Mouse (Mus musculus): Measurements from ENCODE around the gene Efs. TPM values are rescaled to one million over a fixed set of nuclear protein-coding genes. Genes with fewer than 3 reads are reported as not detected.
A peak's percentile ranks its signal among the peaks of the same experiment; 100 is the strongest.
"Not testable (repeated sequence)": the region's sequence is repeated elsewhere in the genome, so short reads cannot be mapped to it uniquely, and the experiment has no call there.

Gene Efs
- total RNA-seq (2014; rRNA removed), result 24.0 and 41.4 TPM in 2 replicates
- polyA plus RNA-seq (2015; fragmentation: Nextera tagmentation; extraction: Ambion mirVana), result 8.5 and 8.9 TPM in 2 replicates

- H3K27ac ChIP-seq (ENCODE audit: low read depth, low read length), result peak within 1 kb of the TSS; percentile 85
- peak within 1 kb of the TSS; percentile 49 for H3K4me3 ChIP-seq (ENCODE audit: low read depth, low read length)
- peaks cover 12% of the 10 kb centered on the region; the same call in 1 of the 2 replicates for H3K4me1 ChIP-seq (ENCODE audit: insufficient read depth, low read length)
- peak; percentile 72 for DNase-seq (ENCODE audit: low spot score)
- ATAC-seq (ENCODE audit: low FRiP score), result peak; percentile 68
- H3K9me3 ChIP-seq (ENCODE audit: low read length), result peaks cover 8% of the 10 kb centered on the region
- H3K27me3 ChIP-seq (ENCODE audit: insufficient read depth, low read length), result no peaks in the 10 kb centered on the region
- H3K36me3 ChIP-seq (ENCODE audit: insufficient read depth, low read length), result no peaks in the 10 kb centered on the region
- H3K4me2 ChIP-seq (ENCODE audit: low read depth, low read length, poor library complexity, severe bottlenecking), result peak within 1 kb of the TSS; percentile 97
- peak within 1 kb of the TSS; percentile 80 for H3K9ac ChIP-seq (replicated peaks; ENCODE audit: low read length, poor library complexity, severe bottlenecking)
- TF ChIP-seq CTCF (IDR thresholded peaks at IDR 0.05), result no peak
- WGBS, result 4% methylated on average over 52 of the region's 57 CpGs
Observed at GRCm38 (mm10) chr14:54925349-54926342, at the start of gene Efs. Gene Efs, minus strand, starts transcription at chr14:54926126.

GRCm38 (mm10) chr14:54974068-54974791, 48.3 kb upstream of the Efs start:
- H3K9ac ChIP-seq (replicated peaks; ENCODE audit: low read length, poor library complexity, severe bottlenecking), result no peak overlapping the region
- H3K9me3 ChIP-seq (ENCODE audit: low read length), result no peaks in the 10 kb centered on the region
- 0 out of 2 replicates have a peak, but pooled peaks cover 4% of the 10 kb centered on the region for H3K4me1 ChIP-seq (ENCODE audit: insufficient read depth, low read length)
- ATAC-seq (ENCODE audit: low FRiP score) (peak; percentile 50), DNase-seq (ENCODE audit: low spot score) (peak; percentile 85)
- no peak overlapping the region for H3K4me3 ChIP-seq (ENCODE audit: low read depth, low read length)
- 70% methylated on average over 6 of the region's 6 CpGs for WGBS
- H3K27me3 ChIP-seq (ENCODE audit: insufficient read depth, low read length), result no peaks in the 10 kb centered on the region
- peak overlapping the region; percentile 78 for H3K27ac ChIP-seq (ENCODE audit: low read depth, low read length)
- no peak overlapping the region for H3K4me2 ChIP-seq (ENCODE audit: low read depth, low read length, poor library complexity, severe bottlenecking)
- TF ChIP-seq CTCF (IDR thresholded peaks at IDR 0.05), result no peak
- no peaks in the 10 kb centered on the region for H3K36me3 ChIP-seq (ENCODE audit: insufficient read depth, low read length)

- not testable (repeated sequence) for H3K27me3 ChIP-seq (ENCODE audit: insufficient read depth, low read length); H3K4me3 ChIP-seq (ENCODE audit: low read depth, low read length); H3K4me1 ChIP-seq (ENCODE audit: insufficient read depth, low read length); H3K27ac ChIP-seq (ENCODE audit: low read depth, low read length); H3K4me2 ChIP-seq (ENCODE audit: low read depth, low read length, poor library complexity, severe bottlenecking); DNase-seq (ENCODE audit: low spot score); H3K9ac ChIP-seq (replicated peaks; ENCODE audit: low read length, poor library complexity, severe bottlenecking); H3K9me3 ChIP-seq (ENCODE audit: low read length); H3K36me3 ChIP-seq (ENCODE audit: insufficient read depth, low read length); ATAC-seq (ENCODE audit: low FRiP score)
- 96% methylated on average over 7 of the region's 11 CpGs for WGBS
Observed at GRCm38 (mm10) chr14:54972786-54973185, 46.9 kb upstream of the Efs start.

- Histone ChIP-seq H3K36me3 (ENCODE audit: insufficient read depth, low read length) (no peaks in the 10 kb centered on the region), H3K4me2 (ENCODE audit: low read depth, low read length, poor library complexity, severe bottlenecking) (no peak overlapping the region), H3K27ac (ENCODE audit: low read depth, low read length) (no peak overlapping the region), H3K4me3 (ENCODE audit: low read depth, low read length) (no peak overlapping the region), H3K9me3 (ENCODE audit: low read length) (no peaks in the 10 kb centered on the region), H3K4me1 (ENCODE audit: insufficient read depth, low read length) (no peaks in the 10 kb centered on the region), H3K9ac (replicated peaks; ENCODE audit: low read length, poor library complexity, severe bottlenecking) (no peak overlapping the region), H3K27me3 (ENCODE audit: insufficient read depth, low read length) (no peaks in the 10 kb centered on the region)
- DNase-seq (ENCODE audit: low spot score) (no peak), ATAC-seq (ENCODE audit: low FRiP score) (no peak)
- TF ChIP-seq CTCF (IDR thresholded peaks at IDR 0.05), result no peak
Observed at GRCm38 (mm10) chr14:54968344-54968743, 42.4 kb upstream of the Efs start.

GRCm38 (mm10) chr14:54967874-54968273, 41.9 kb upstream of the Efs start:
- Histone ChIP-seq H3K4me1 (ENCODE audit: insufficient read depth, low read length) (no peaks in the 10 kb centered on the region), H3K27ac (ENCODE audit: low read depth, low read length) (no peak overlapping the region), H3K27me3 (ENCODE audit: insufficient read depth, low read length) (no peaks in the 10 kb centered on the region), H3K36me3 (ENCODE audit: insufficient read depth, low read length) (no peaks in the 10 kb centered on the region), H3K9me3 (ENCODE audit: low read length) (no peaks in the 10 kb centered on the region), H3K9ac (replicated peaks; ENCODE audit: low read length, poor library complexity, severe bottlenecking) (no peak overlapping the region), H3K4me2 (ENCODE audit: low read depth, low read length, poor library complexity, severe bottlenecking) (no peak overlapping the region), H3K4me3 (ENCODE audit: low read depth, low read length) (no peak overlapping the region)
- TF ChIP-seq CTCF (IDR thresholded peaks at IDR 0.05), result no peak
- DNase-seq (ENCODE audit: low spot score), result no peak
- no peak for ATAC-seq (ENCODE audit: low FRiP score)
- WGBS, result 89% methylated on average over 3 of the region's 3 CpGs
